ENCODE assay signal across 16 mouse cellular contexts in the genomic region with DNA sequence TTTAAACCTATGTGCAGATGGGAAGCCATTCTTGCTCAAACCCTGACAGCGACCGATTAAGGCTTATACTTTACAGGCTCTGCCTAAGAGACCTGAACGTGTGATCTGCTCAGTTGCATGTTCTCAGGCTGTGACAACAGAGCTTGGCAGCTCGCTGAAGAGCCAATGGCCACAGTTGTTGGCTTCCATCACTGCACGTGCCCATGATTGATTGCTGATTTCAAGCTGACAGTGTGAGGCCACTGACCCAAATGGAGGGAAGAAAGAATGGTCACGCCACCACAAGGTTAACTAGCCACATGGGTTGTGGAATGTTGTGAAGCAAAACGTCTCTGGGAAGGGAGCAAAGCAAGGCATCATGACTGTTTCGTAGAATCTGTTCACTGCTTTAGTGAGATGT.
"Had no signal": no experiment of that assay in that cellular context is flagged by ENCODE, and none has a peak within 500 bp of the region (broad histone marks: within the 10 kb centered on the region; RNA-seq: fewer than 3 reads in every experiment).

No protein-coding gene starts in this region.

- H3K27ac ChIP-seq: neural tube, embryonic 13.5 days; neural tube, embryonic 15.5 days; stomach, embryonic 15.5 days; stomach, postnatal 0 days had no signal

- DNase-seq: retina, postnatal 1 day; right cerebral cortex, adult 18-20 months; right cerebral cortex, postnatal 14 days; right cerebral cortex, postnatal 25 days; right cerebral cortex, postnatal 4 days; spleen, adult 18-20 months; thymus, adult 18-20 months; thymus, adult 2 months; thymus, postnatal 14 days; thymus, postnatal 25 days; thymus, postnatal 36 days; thymus, postnatal 4 days had no signal

- H3K9me3 ChIP-seq: neural tube, embryonic 13.5 days; neural tube, embryonic 15.5 days; stomach, embryonic 15.5 days had no signal

- H3K4me3 ChIP-seq: neural tube, embryonic 13.5 days; neural tube, embryonic 15.5 days; stomach, embryonic 15.5 days had no signal

- H3K9ac ChIP-seq: neural tube, embryonic 13.5 days; neural tube, embryonic 15.5 days; stomach, embryonic 15.5 days had no signal

- H3K36me3 ChIP-seq: neural tube, embryonic 13.5 days; neural tube, embryonic 15.5 days; stomach, embryonic 15.5 days had no signal

- H3K4me2 ChIP-seq: neural tube, embryonic 13.5 days; neural tube, embryonic 15.5 days; stomach, embryonic 15.5 days had no signal

- H3K27me3 ChIP-seq: neural tube, embryonic 13.5 days; neural tube, embryonic 15.5 days; stomach, embryonic 15.5 days had no signal
